Mouse (Mus musculus) left cerebral cortex, postnatal 4 days (tissue): ENCODE measurements around the gene Tbrg1. TPM values are rescaled to one million over a fixed set of nuclear protein-coding genes. Genes with fewer than 3 reads are reported as not detected.

Experiments
- DNase-seq: peaks from one replicate; pipeline ENCODE4 v3.0.0-alpha.2; 2022
- intact Hi-C: fragments of 180-260 bp; cut with DNase I; formaldehyde crosslinking; loops from one replicate; pipeline ENCODE4 v1.15.1; 2025
- total RNA-seq, 2 experiments: library from RNA; stranded (reverse); gene quantifications; 2 replicates each; pipeline ENCODE4 v1.2.3; 2021

Gene Tbrg1
- 10 to 100 TPM; 57.0 to 60.5 TPM for total RNA-seq

DNA sequence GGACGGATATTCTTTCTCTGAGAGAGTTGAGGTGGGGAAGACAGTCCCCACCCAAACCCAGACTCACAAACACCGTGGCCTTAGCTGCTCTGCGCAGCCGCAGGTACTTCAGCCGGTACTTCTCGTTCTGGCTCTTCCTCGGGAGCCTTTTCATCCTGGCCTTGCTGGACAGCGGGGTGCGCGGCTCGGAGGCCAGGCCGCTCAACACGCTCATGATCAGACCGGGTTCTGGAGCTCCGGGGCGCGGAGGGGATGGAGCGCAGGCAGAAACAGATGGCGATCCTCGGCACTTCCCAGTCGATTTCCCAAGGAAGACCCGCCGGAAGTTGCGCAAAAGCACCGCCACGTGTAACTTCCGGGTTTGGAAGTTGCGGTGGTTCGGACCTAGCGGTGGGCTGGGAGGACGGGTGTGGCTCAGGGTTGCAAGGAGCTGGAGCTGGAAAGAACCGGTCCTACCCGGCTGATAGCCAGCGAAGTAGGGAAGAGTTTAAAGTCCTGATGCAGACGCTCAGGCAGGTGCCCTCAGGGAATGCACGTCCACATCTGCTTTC is at the start of gene Tbrg1:
Tbrg1 (minus strand) TSS at position 382 of the 551 bp plus-strand sequence.
- DNase-seq: peak; percentile 76
- intact Hi-C loops: no loop called here

DNA sequence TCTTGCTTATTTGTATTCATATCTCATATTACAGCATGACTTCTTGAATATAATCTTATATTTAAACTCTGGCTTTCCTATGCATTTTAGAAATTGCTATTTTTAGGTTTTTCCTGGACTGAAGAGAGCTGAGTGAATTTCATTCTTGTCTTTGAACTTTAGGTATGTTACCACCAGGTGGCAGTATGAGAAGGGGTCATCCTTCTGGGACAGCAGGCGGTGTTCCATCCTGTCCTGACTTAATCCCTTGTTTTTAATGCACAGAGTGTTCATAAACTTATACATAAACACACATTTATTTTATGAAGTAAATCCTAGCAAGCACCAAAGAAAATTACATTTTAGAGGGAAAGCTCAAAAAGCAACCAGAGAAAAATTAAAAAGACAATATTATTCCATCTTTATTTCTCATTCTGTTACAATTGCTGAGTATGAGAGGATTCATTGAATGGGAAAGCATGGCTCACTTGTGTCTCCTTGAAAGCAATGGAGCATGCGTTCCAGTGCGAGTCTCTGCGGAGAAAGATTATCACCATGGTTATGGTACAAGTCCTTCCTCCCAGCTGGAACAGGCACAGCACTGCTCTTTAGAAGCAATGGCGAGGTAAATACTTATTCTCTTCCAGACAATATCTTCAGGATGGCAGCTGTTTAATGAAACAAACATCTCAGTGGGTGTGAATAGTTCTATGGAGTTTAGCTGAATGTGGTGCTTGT is 33.0 kb upstream of the Tbrg1 start:
- intact Hi-C loops: loop anchor here (2.0 kb wide), 1 partner anchor 241 kb away; no protein-coding TSS in a partner anchor

GRCm38 (mm10) chr9:37687941-37688303 is 30.8 kb upstream of the Tbrg1 start:
- no peak for DNase-seq
- intact Hi-C loops: no loop called here

More for the DNA sequence above, 33.0 kb upstream of the Tbrg1 start:
- no peak for DNase-seq

DNA sequence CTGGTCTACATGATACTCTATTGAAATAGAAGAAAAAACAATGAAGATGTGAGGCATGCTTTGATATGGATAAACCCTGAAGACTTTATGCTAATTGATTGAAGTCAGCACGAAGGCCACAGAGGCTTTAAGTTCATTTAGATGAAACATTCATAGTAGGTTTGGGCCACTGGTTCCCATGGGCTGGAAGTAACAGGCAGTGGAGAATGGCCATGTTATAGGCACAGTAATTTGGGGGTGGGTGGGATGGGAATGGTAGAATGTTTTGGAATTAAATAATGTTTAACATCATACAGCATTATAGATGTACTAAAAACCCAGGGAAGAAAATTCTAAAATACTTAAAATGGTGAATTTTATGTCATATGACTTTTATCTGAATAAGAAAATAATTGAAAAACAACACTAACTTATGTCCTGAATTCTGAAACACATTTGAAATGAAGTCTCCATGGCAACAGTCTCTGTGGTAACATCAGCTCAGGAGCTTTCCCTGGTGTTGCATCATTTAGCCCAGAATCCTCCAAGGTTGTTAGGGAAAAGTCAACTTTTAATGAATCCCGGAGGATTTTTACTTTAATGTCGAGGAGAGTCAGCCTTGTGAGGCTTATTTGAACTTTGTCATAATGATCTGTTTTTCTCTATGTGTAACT is 30.3 kb upstream of the Tbrg1 start:
- no peak for DNase-seq
- intact Hi-C loops: no loop called here

- intact Hi-C loops: no loop called here
Measured at GRCm38 (mm10) chr9:37681123-37681522, 24.0 kb upstream of the Tbrg1 start.

GRCm38 (mm10) chr9:37675287-37675686 is 18.2 kb upstream of the Tbrg1 start:
- no peak for DNase-seq
- intact Hi-C loops: no loop called here

More at GRCm38 (mm10) chr9:37681123-37681522, 24.0 kb upstream of the Tbrg1 start:
- no peak for DNase-seq

DNA sequence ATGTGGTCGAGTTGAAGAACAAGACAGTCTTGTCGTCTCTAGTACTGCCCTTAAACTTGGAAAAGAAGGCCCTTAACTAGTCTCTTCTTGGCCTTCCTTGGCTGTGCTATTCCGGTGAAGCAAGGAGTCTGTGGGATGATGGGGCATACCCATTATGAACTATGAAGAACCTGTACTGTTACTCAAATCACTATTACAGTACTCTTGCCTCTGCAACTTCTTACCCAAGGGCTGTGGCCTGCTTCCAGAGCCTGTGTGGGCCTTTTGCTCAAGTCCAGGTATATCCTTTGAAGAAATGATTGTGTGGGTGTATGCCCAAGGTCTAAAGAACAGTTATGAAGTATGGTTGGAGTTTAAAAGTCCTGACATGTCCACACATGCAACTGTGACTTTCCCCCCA is 13.1 kb upstream of the Tbrg1 start:
- intact Hi-C loops: no loop called here
- DNase-seq: no peak

GRCm38 (mm10) chr9:37669678-37670077 is 12.6 kb upstream of the Tbrg1 start:
- DNase-seq: no peak
- intact Hi-C loops: no loop called here

DNA sequence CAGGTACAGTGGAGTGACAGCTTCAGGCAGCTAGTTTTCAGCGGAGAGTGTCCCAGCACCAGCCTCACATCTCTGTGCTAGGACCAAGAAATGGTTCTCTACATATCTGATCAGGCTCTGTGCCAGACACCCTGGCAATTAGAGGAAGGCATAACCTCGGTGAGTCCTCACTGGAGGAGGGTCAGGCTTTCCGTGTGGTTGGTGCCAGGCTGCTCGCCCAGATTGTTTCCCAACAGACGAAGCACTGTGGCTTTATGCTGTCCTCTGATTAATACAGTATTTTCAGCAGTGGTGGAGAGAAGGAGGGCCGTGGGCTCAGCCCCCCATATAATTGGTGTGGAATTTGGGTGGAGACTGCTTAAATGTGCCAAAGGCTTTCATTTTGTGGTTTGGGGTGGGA is 12.0 kb upstream of the Tbrg1 start, which contains the start of gene Panx3:
Panx3 (minus strand) TSS at position 121 of the 400 bp plus-strand sequence.
- intact Hi-C loops: no loop called here
- no peak for DNase-seq

DNA sequence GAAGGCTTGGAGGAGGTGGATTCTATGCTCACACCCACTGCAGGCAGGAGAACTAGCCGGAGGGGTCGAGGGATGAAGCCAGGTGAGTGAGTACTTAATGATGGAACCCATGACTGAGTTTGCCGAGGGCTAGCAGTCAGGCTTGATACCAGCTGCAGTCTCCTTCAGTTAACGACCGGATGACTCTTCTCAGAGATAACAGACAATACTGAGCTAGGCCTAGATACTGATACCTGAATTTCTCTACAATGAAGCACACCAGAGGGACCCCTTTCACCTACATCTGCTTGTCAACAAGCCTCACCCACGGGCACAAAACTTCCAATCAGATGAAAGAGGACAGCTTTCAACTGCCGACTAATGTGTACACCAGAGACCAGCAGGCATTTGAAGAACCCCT is 8.9 kb upstream of the Tbrg1 start:
- intact Hi-C loops: no loop called here
- no peak for DNase-seq

- DNase-seq: no peak
- intact Hi-C loops: no loop called here
Measured at GRCm38 (mm10) chr9:37664604-37665003, 7.5 kb upstream of the Tbrg1 start.

- intact Hi-C loops: no loop called here
- DNase-seq: no peak
Measured at GRCm38 (mm10) chr9:37663210-37663609, 6.1 kb upstream of the Tbrg1 start.

GRCm38 (mm10) chr9:37659413-37659812 is 2.3 kb upstream of the Tbrg1 start:
- DNase-seq: no peak
- intact Hi-C loops: no loop called here

DNA sequence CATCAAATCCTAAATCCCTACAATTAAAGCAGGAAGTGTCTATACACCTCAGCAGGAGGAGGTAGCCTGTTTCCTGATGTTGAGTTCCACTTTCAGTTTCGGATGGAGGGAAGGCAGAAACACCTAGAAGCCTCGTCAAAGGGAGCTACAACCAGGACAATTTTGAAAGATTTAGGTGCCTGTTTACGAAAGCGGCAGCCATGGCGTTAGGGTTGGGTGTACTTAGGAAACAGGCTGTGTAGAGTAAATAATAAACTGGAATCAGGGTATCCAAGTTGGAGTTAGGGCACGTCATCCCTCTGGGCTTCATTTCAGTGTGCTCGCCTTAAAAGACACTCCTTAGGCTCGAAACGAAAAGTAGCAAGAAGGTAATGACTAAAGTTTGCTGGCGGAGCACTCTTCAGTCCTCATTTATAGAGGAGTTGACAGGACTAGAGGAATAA is 652 bp downstream of the Tbrg1 start:
- intact Hi-C loops: no loop called here
- no peak for DNase-seq

- intact Hi-C loops: no loop called here
- DNase-seq: no peak
Measured at GRCm38 (mm10) chr9:37655961-37656360, 1.2 kb downstream of the Tbrg1 start.

GRCm38 (mm10) chr9:37653836-37654235 is 3.3 kb downstream of the Tbrg1 start:
- DNase-seq: no peak
- intact Hi-C loops: no loop called here

DNA sequence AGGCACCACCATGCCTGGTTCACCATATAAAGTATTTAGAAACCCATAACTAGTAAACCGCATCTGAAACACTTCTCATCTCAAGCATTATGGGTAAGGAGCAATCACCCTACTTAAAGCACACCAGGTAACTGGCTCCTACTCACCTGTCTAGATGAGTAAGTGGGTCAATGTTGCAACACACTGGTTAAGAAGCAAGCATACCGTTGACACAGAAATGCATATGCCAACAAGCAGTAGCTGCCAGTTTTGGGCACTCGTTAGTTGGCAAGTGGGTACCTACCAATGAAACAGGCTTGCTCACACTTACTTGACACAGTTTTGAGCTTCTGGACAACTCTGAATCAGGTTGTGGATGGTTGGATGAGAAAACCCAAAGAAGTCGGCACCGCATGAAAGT is 6.5 kb downstream of the Tbrg1 start:
- DNase-seq: no peak
- intact Hi-C loops: no loop called here

DNA sequence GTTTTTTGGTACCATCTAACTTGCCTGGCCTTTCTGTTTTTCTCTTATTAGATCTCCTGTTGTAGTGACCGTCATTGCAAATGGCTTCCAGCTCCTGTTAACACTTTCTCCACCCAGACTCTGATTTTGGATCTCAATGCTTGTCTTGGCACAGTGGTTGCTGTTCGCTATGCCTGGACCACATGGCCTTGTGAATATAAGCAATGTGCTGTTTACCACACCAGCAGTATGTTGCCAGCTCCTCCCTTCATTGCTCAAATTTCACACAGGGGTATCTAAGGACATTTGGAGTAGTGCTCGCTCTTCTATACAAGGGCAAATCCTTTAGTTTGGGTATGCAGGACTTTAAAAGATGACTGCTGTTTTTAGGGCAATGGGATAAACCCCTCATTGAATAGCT is 10.9 kb downstream of the Tbrg1 start:
- no peak for DNase-seq
- intact Hi-C loops: no loop called here

DNA sequence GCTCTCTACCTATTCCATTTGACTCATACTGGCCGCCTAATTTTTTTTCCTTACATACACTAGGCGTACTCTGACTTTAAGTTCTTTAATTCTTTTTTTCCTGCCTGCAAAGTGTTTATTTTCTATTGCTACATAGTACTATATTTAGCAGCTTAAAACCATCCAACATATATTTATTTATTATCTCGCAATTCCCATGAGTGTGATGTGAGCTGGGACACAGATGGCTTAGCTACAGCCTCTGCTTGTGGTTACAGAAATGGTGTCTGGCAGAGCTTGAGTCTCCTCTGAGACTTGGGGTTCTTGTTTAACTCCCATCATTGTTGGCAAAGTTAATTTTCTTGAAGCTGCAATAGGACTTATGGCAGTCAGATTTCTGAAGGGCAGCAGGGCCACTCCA is 18.4 kb downstream of the Tbrg1 start:
- intact Hi-C loops: no loop called here

GRCm38 (mm10) chr9:37636800-37637542 is 20.1 kb downstream of the Tbrg1 start:
- intact Hi-C loops: no loop called here
- DNase-seq: no peak

More for the DNA sequence above, 18.4 kb downstream of the Tbrg1 start:
- no peak for DNase-seq

DNA sequence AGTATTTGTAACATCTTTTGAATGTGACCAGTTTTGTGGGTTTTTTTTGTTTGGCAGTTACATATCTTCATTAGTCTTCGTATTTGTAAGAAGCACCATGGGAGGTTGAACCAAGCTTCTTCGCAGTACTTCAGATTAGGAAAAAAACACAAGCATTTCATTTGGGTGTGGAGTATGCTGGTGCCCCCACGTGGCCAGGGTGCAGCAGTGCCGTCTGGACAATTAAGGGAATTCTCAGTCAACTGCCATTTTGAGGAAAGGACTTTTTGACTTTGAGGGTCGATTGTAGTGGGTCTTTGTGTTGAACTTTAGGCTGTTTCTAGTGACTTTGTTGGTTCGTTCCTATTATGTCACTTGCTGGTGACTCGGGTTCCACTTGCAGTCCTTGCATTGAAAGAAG is 20.8 kb downstream of the Tbrg1 start:
- intact Hi-C loops: no loop called here
- peak; percentile 51 for DNase-seq
